Mouse (Mus musculus) forebrain, postnatal 0 days (tissue): ENCODE measurements around the gene Cyp11a1. TPM values are rescaled to one million over a fixed set of nuclear protein-coding genes. Genes with fewer than 3 reads are reported as not detected.

Experiments used
- ATAC-seq: fragments of 200-750 bp; cut with Nextera tagmentation; 2 replicates; pipeline ENCODE4 v1.8.0; 2017; ENCODE audit warnings: mild to moderate bottlenecking, moderate library complexity
- DNase-seq: peaks from one replicate; pipeline ENCODE4 v3.0.0-alpha.2; 2015
- H3K27ac ChIP-seq: fragments of 300-500 bp; sonication (generic); 2 replicates; pipeline ENCODE4 v1.5.1; 2014; ENCODE audit warnings: low read depth, mild to moderate bottlenecking, antibody characterized with exemption, low read length, moderate library complexity, mixed read lengths
- H3K27me3 ChIP-seq: fragments of 300-500 bp; sonication (generic); 2 replicates; pipeline ENCODE4 v1.6.1; 2014; ENCODE audit warnings: mild to moderate bottlenecking, low read length, mixed read lengths; ENCODE audit not compliant: insufficient read depth
- H3K36me3 ChIP-seq: fragments of 300-500 bp; sonication (generic); 2 replicates; pipeline ENCODE4 v1.6.1; 2014; ENCODE audit warnings: mild to moderate bottlenecking, moderate library complexity; ENCODE audit not compliant: insufficient read depth
- H3K4me1 ChIP-seq: fragments of 300-500 bp; sonication (generic); 2 replicates; pipeline ENCODE4 v1.6.1; 2014; ENCODE audit warnings: antibody characterized with exemption; ENCODE audit not compliant: insufficient read depth
- H3K4me2 ChIP-seq: fragments of 300-500 bp; sonication (generic); 2 replicates; pipeline ENCODE4 v1.6.1; 2014; ENCODE audit warnings: low read depth, mild to moderate bottlenecking, moderate library complexity
- H3K4me3 ChIP-seq: fragments of 300-500 bp; sonication (generic); 2 replicates; pipeline ENCODE4 v1.5.1; 2014; ENCODE audit warnings: low read depth, low read length, mixed read lengths
- H3K9ac ChIP-seq: fragments of 300-500 bp; sonication (generic); 2 replicates; pipeline ENCODE4 v1.6.1; 2014; ENCODE audit warnings: mild to moderate bottlenecking
- H3K9me3 ChIP-seq: fragments of 300-500 bp; sonication (generic); 2 replicates; pipeline ENCODE4 v1.6.1; 2016; ENCODE audit warnings: low read length
- CTCF ChIP-seq: sonication (generic); IDR thresholded peaks from 2 replicates; pipeline ENCODE4 v1.5.1; 2016; ENCODE audit warnings: antibody characterized with exemption, control low read depth, low read depth
- WGBS: fragments of 180-500 bp; shearing (Covaris S2); extraction: QIAGEN DNeasy Blood & Tissue Kit; methylation state at CpG from one replicate; pipeline ENCODE4 v1.1.7; 2014; 5-methylcytosine and 5-hydroxymethylcytosine counted together
- polyA plus RNA-seq: library from polyadenylated mRNA; unstranded; fragments of >200 nt; fragmentation: Nextera tagmentation; extraction: Ambion mirVana; gene quantifications from 2 replicates; pipeline ENCODE4 v1.2.1, GENCODE M21; 2015
- total RNA-seq: library from RNA; depleted of rRNA; stranded (reverse); fragments of >200 nt; gene quantifications from 2 replicates; pipeline ENCODE4 v1.2.3, GENCODE M21; 2014

The Cyp11a1 gene
- total and polyA plus RNA-seq, 2 experiments from 2014 or later: 0.29 to 0.88 TPM

DNA sequence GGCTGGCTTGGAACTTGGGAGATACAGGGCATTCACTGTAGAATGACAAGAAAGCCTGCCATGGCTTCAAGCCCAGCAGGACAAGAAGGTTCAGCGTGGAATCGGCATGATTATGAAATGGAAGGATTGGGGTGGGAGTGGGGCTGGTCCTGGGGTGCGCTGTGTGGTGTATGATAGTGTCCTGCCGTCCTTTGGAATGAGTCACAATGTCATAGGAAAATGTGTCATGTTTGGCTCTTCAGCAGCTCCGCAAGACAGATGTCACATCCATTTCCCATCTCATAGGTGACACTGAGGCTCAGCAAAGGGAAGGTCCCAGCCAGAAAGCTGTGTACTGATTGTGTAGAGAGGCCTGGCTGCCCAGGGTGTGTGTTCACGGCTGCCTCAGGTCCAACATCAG lies 9.6 kb downstream of the Cyp11a1 start:
- Histone ChIP-seq H3K4me1 (no peaks in the 10 kb centered on the region), H3K36me3 (no peaks in the 10 kb centered on the region), H3K27me3 (no peaks in the 10 kb centered on the region), H3K9ac (no peak overlapping the region), H3K4me2 (no peak overlapping the region), H3K4me3 (no peak overlapping the region), H3K27ac (no peak overlapping the region), H3K9me3 (no peaks in the 10 kb centered on the region)
- DNase-seq (no peak), ATAC-seq (no peak)
- no peak for TF ChIP-seq CTCF
- WGBS: 88% methylated on average over 6 of the region's 6 CpGs

DNA sequence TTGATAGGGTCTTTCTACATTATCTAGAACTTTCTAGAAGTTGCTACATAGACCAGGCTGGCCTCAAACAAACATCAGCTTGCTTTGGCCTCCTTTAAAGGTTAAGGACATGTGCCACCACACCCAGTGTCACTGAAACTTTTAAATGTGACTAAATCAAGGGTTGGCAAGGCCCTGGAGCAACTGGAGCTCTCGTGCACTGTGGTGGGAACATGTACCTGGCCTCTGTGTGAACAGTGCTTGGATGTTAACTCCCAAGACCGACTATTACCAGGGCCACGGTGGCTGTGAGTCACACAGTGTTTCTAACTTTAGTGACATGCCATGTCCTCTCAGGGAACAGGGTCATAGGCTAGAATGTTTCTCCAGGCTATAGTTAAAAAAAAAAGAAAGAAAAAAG lies 10.8 kb downstream of the Cyp11a1 start:
- DNase-seq: no peak
- TF ChIP-seq CTCF: no peak
- Histone ChIP-seq H3K9ac (no peak overlapping the region), H3K27me3 (no peaks in the 10 kb centered on the region), H3K4me3 (no peak overlapping the region), H3K27ac (no peak overlapping the region), H3K4me2 (no peak overlapping the region), H3K36me3 (no peaks in the 10 kb centered on the region), H3K9me3 (no peaks in the 10 kb centered on the region), H3K4me1 (no peaks in the 10 kb centered on the region)
- no peak for ATAC-seq
- 75% methylated on average over 3 of the region's 3 CpGs for WGBS

DNA sequence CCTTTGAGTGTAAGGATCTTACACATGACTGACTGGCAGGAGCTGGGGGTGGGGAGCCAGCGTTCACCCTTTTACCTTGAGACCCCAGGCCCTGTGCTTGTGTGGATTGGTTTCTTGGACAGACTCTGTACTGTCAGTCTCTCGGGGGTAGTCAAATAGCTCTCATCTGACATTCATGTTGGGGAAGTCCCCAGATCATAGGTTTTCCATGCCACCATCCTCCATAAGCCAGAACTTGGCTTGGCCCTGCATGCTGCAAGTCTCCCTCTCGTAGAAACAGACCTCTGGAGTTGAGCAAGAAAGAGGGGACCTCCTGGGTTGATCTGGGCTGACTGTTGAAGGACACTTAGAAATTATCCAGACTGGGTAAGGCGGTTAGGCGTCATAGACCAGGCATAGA lies 12.2 kb downstream of the Cyp11a1 start:
- no peaks in the 10 kb centered on the region for H3K4me1 ChIP-seq
- DNase-seq (no peak), ATAC-seq (no peak)
- no peaks in the 10 kb centered on the region for H3K36me3 ChIP-seq
- WGBS: 88% methylated on average over 5 of the region's 5 CpGs
- no peak overlapping the region for H3K4me3 ChIP-seq
- H3K9me3 ChIP-seq: no peaks in the 10 kb centered on the region
- no peak overlapping the region for H3K27ac ChIP-seq
- H3K9ac ChIP-seq: no peak overlapping the region
- no peaks in the 10 kb centered on the region for H3K27me3 ChIP-seq
- TF ChIP-seq CTCF: no peak
- H3K4me2 ChIP-seq: no peak overlapping the region

DNA sequence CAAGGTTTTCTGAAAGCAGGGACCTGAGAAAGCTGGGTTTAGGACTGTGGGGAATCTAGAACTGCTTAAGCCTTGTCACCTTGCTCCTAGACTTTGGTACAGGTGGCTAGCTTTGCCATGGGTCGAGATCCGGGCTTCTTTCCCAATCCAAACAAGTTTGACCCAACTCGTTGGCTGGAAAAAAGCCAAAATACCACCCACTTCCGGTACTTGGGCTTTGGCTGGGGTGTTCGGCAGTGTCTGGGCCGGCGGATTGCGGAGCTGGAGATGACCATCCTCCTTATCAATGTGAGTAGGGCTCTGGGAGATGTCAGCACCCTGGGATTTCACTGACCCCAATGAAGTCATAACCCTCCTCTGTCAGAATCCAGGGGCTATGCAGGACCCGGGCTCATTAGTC lies 19.8 kb downstream of the Cyp11a1 start:
- H3K36me3 ChIP-seq: no peaks in the 10 kb centered on the region
- no peak for TF ChIP-seq CTCF
- DNase-seq (no peak), ATAC-seq (no peak)
- no peak overlapping the region for H3K4me2 ChIP-seq
- no peaks in the 10 kb centered on the region for H3K9me3 ChIP-seq
- H3K4me3 ChIP-seq: no peak overlapping the region
- no peak overlapping the region for H3K27ac ChIP-seq
- H3K4me1 ChIP-seq: no peaks in the 10 kb centered on the region
- 90% methylated on average over 9 of the region's 9 CpGs for WGBS
- no peak overlapping the region for H3K9ac ChIP-seq
- H3K27me3 ChIP-seq: no peaks in the 10 kb centered on the region

DNA sequence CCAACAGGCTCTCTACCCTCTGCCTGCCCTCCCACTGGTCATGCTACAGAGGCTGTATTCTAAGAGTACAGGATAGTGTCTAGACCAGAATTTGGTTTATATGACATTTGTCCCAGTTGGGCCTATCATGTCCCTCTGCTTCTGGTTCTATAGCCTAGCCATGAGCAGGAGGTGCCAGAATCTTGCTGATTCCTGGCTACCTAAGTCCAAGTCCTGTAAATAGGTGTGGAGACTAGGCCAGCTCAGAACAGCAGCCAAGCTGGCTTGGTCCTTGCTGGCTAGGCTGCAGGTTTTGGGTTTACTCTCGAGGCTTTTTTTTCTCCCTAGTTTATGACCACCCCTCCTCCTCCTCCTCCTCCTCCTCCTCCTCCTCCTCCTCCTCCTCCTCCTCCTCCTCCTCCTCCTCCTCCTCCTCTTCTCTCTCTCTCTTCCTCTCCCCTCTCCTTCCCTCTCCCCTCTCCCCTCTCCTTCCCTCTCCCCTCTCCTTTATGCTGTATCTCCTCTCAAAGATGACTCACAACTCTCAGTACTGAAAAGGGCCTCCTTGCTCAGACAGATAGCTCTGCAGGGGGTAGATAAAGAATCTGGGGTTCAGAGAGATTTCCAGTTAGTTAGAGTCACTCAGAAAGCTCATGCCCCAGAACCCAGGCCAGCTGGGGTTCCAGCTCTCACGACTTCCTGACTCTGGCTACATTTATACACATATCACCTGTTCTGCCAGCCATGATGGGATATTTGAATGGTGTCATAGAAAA lies 21.4 kb downstream of the Cyp11a1 start:
- Histone ChIP-seq H3K4me2 (no peak overlapping the region), H3K4me3 (no peak overlapping the region), H3K27ac (no peak overlapping the region), H3K27me3 (no peaks in the 10 kb centered on the region), H3K9ac (no peak overlapping the region), H3K36me3 (no peaks in the 10 kb centered on the region), H3K4me1 (no peaks in the 10 kb centered on the region), H3K9me3 (no peaks in the 10 kb centered on the region)
- no peak for TF ChIP-seq CTCF
- DNase-seq: no peak
- ATAC-seq: no peak
- 41% methylated on average over 2 of the region's 2 CpGs for WGBS

DNA sequence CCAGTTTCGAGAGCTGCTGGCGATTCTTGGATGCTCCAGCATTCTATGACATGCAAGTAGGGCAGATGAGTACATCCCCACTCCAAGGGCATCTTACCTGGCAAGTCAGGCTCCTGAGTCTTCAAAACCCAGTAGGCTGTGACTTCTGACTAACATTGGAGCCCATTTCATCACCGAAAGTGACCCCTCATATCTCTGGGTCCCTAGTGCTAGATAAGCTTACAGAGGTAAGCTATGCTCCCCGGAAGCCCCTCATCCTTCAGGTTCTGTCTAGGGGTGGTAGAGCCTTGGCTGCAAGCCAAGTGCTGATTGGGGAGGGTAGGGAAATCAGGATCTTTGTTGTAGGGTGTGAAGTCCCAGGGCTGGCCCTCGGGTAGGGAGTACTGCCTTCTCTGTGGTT lies 22.6 kb downstream of the Cyp11a1 start:
- Histone ChIP-seq H3K4me1 (no peaks in the 10 kb centered on the region), H3K9me3 (no peaks in the 10 kb centered on the region), H3K4me2 (no peak overlapping the region), H3K36me3 (no peaks in the 10 kb centered on the region), H3K27ac (no peak overlapping the region), H3K9ac (no peak overlapping the region), H3K27me3 (no peaks in the 10 kb centered on the region), H3K4me3 (no peak overlapping the region)
- TF ChIP-seq CTCF: no peak
- 67% methylated on average over 5 of the region's 5 CpGs for WGBS
- ATAC-seq: no peak
- DNase-seq: no peak

DNA sequence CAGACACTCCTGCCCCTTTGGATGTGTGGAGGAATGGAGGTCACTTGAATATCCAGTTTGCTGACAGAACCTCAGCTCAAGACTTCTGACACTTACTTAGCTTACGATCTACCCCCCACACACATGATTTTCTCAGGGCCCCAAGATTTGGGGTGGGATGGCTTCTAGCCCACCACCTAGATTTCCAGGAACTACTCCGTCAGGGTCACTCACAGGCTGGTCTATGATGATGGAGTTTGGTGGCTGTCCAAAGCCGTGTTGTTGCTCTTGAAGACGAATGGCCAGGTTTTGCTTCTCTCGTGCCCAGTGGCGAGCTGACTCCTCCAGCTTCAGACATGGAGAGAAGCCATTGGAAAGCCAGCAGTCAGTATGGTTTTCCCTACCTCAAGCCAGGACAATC lies 23.4 kb downstream of the Cyp11a1 start:
- no peak overlapping the region for H3K4me3 ChIP-seq
- no peaks in the 10 kb centered on the region for H3K4me1 ChIP-seq
- 88% methylated on average over 6 of the region's 6 CpGs for WGBS
- DNase-seq: no peak
- H3K9me3 ChIP-seq: no peaks in the 10 kb centered on the region
- ATAC-seq: no peak
- no peaks in the 10 kb centered on the region for H3K36me3 ChIP-seq
- H3K9ac ChIP-seq: no peak overlapping the region
- H3K27ac ChIP-seq: no peak overlapping the region
- TF ChIP-seq CTCF: no peak
- no peaks in the 10 kb centered on the region for H3K27me3 ChIP-seq
- no peak overlapping the region for H3K4me2 ChIP-seq

DNA sequence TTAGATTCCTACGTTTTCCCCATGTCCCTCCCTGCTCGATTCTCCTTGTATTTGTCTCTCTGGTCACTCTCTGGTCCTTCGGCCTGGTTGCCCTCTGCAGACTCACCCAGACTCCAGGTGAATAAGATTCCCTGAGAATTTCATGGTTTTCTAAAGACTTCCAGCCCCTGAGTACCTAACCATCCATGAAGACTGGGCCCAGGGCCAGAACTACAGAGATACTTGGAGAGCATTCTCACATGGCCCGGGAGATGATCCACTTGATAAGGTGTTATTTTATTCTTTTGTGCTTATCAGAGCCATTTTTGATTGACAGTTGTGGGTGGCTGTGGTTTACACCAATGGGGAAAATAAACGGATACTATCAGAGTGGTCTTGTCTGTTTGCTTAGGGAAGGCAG lies 25.7 kb downstream of the Cyp11a1 start:
- DNase-seq: no peak
- no peak overlapping the region for H3K9ac ChIP-seq
- no peaks in the 10 kb centered on the region for H3K27me3 ChIP-seq
- H3K4me2 ChIP-seq: no peak overlapping the region
- 81% methylated on average over 5 of the region's 5 CpGs for WGBS
- no peak for ATAC-seq
- H3K9me3 ChIP-seq: no peaks in the 10 kb centered on the region
- H3K4me1 ChIP-seq: no peaks in the 10 kb centered on the region
- no peak overlapping the region for H3K27ac ChIP-seq
- no peak for TF ChIP-seq CTCF
- no peaks in the 10 kb centered on the region for H3K36me3 ChIP-seq
- H3K4me3 ChIP-seq: no peak overlapping the region
